Mouse (Mus musculus) CD4-positive naive resting alpha-beta T cell, adult 76 days (primary cell): Measurements from ENCODE around the gene Abhd6. TPM values are rescaled to one million over a fixed set of nuclear protein-coding genes. Genes with fewer than 3 reads are reported as not detected.

Experiments used
- total RNA-seq: library from RNA; stranded (reverse); gene quantifications from one replicate; pipeline ENCODE4 v1.2.4, GENCODE M21; 2023

Abhd6 gene
- total RNA-seq: 10.3 TPM

DNA sequence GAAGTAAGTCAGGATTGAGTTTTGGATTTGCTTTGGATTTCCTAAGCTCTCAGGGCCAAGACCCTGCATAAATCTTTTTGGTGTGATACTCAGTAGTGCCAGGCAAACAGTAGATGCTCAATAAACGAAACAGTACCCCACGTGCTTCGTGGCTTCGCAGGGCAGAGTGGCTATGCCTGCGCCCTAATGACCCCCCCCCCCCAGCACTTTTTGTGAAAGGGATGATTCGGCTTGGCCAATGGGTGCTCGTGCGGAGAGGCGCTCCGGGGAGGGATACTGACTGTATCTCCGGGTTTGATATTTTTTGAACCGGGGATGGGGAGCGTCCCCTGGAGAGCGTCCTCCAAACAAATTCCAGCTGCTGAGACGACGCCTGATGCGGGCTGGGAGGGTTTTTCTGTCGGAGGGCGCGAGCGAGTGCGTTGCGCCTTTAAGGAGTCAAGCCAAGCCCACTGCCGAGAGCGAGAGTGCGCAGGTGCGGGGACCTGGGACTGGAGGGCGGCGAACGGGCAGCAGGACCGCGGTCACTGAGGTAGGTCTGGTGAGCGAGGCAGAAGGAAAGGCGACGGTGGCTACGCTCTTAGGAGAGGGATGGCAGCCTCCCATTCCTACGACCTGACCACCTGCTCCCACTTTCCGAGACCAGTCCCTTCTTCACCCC lies at the start of gene Abhd6:
Gene Abhd6, plus strand, starts transcription at position 471 of the 661 bp plus-strand sequence.

DNA sequence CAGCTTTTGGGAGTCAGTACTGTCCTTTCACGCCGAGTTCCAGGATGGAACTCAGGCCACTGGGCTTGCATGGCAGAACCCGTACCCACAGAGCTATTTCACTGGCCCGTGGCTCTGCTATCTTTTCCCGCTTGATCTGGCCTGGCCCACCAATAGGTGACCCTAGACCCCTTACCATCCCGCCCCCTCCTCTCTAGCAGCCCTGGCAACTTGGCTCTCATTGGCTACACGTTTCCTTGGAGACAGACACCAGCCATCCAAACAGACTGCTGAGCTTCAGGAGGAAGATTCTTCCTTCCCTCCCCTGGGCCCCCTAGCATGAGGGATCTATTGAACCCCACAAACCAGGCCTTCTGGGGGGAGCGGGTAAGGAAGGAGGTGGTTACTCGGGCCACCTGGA lies 45.7 kb upstream of the Abhd6 start, which contains the start of gene Gm45521:
Gene Gm45521, plus strand, starts transcription at position 240 of the 400 bp plus-strand sequence.

DNA sequence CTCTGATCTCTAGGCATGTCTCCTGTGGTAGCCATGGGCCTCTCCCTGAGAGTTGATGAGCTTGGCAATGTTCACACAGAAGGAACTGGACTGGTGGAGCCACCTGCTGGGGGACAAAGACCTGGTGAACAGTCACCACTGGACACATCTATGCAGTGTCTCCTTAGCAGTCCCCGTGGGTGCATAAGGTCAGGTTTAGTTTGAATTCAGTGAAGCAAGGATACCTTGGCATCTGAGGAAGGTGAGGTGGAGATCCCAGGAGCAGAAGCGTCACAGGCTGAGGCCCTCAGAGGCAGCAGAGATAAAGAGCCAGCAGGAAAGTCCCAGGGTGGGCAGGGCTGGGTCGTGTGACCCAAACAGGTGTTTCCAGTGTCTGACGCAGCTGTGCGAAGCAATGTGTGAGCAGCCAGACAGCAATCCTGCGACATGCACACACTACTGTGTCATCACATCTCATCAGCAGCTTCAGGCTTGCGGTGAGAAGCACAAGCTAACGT lies 8.4 kb upstream of the Abhd6 start, which contains the start of gene Dnase1l3:
Gene Dnase1l3, minus strand, starts transcription at position 303 of the 497 bp plus-strand sequence.

DNA sequence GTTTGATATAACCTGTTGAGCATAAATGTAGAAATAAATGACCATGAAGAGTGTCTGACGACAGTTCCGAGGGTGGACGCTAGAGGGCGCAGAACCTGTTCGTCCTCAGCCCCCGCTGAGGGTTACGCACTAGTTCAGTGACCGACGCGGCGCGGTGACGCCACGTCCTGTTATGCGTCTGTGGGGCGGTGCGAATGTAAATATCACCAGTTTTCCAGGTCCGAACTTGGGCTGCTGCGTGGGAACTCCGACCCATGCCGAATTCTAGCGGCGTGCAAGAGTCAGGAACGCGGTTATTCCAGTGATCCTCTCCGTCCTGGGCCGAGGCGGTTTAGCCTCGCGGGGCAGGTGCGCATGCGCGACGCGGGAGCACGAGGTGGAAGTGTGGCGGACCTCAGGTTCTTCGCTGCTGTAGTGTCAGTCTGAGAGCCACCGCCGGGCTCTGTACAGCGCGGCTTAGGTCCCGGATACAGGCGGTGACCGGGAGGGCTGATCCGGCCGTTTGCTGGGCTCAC lies 77.5 kb downstream of the Abhd6 start, which contains the start of gene Rpp14:
Gene Rpp14, plus strand, starts transcription at position 203 of the 515 bp plus-strand sequence.

DNA sequence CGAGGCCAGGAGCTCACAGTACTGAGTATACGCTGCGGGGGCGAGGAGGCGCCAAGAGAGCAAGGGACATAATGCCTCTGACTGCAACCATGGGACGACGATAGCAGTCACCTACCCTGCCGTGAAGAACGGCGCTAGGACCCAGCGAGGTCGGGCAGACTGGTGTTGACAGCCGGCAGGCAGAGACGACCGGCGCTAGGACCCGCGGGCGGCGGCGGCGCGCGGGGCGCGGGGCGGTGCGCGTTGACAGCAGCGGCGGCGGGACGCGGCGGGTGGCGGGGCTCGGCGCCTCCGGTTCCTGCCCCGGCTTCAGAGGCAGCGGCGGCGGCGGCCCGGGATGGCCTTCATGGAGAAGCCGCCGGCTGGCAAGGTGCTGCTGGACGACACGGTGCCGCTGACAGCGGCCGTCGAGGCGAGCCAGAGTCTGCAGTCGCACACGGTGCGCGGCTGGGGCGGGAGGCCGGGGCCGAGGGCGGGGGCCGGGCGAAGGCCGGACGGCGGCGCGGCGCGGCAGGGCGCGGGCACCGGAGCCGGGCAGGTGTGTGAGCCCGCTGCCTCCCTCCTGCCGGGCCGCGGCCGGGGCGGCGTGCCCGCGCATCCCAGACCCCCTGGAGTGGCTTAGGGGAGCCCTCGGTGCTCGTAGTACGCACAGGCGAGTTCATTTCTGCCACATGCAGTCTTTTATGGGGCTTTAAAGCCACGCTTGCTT lies 95.4 kb downstream of the Abhd6 start, which contains the start of gene Pxk:
Gene Pxk, plus strand, starts transcription at position 234 of the 709 bp plus-strand sequence.

Other genes starting within 250 kb of the Abhd6 start
- gene Gm26661, start 211.3 kb upstream of the Abhd6 start, total RNA-seq: not detected
- 34.1 TPM for gene Flnb, start 184.9 kb upstream of the Abhd6 start, total RNA-seq
- not detected for gene Gm45521, start 45.6 kb upstream of the Abhd6 start, total RNA-seq
- 6.6 TPM for gene Dnase1l3, start 8.3 kb upstream of the Abhd6 start, total RNA-seq
- 12.8 TPM for gene Rpp14, start 77.5 kb downstream of the Abhd6 start, total RNA-seq
- 60.7 TPM for gene Pxk, start 95.3 kb downstream of the Abhd6 start, total RNA-seq
- gene Pdhb, start 170.1 kb downstream of the Abhd6 start, total RNA-seq: 147 TPM
- gene Kctd6, start 211.2 kb downstream of the Abhd6 start, total RNA-seq: 12.8 TPM